Mouse (Mus musculus): Measurements from ENCODE around the gene Cmbl. TPM values are rescaled to one million over a fixed set of nuclear protein-coding genes. Genes with fewer than 3 reads are reported as not detected.

Cmbl gene
- total RNA-seq (2021) = 10 to 100 TPM; 43.3 to 47.6 TPM
- long read RNA-seq, experiment 1, transcript Cmbl-201 (6 exons, 1,155 nt) = major isoform, 69 of 90 reads
- long read RNA-seq, experiment 1, transcript Cmbl-204 (6 exons, 777 nt) = minor isoform, 9 of 90 reads
- long read RNA-seq, experiment 1, partial matches to known transcripts = 10 of 90 reads
- long read RNA-seq, experiment 1, other reads (novel, unspliced or antisense) = 2 of 90 reads
- long read RNA-seq, experiment 2, transcript Cmbl-201 (6 exons, 1,155 nt) = major isoform, 89 of 123 reads
- long read RNA-seq, experiment 2, partial matches to known transcripts = 16 of 123 reads
- long read RNA-seq, experiment 2, other reads (novel, unspliced or antisense) = 16 of 123 reads

- DNase-seq = no peak
- intact Hi-C loops (cut with DNase I) = loop anchor here (5.0 kb wide), 1 partner anchor 33 kb away; the partner anchor contains the start of gene March6
These were observed at the start of gene Cmbl for GRCm38 (mm10) chr15:31565184-31565583. TSS of gene Cmbl (plus strand) at chr15:31565389.

- DNase-seq = no peak
- intact Hi-C loops (cut with DNase I) = loop anchor here (5.0 kb wide), 1 partner anchor 70 kb away; no protein-coding TSS in a partner anchor
These were observed 48.0 kb upstream of the Cmbl start for GRCm38 (mm10) chr15:31517186-31517585.

GRCm38 (mm10) chr15:31518371-31518770 is 46.8 kb upstream of the Cmbl start:
- intact Hi-C loops (cut with DNase I) = loop anchor here (5.0 kb wide), 1 partner anchor 69 kb away; no protein-coding TSS in a partner anchor
- no peak for DNase-seq

- DNase-seq = no peak
- intact Hi-C loops (cut with DNase I) = loop anchor here (5.0 kb wide), 1 partner anchor 68 kb away; no protein-coding TSS in a partner anchor
These were observed 46.2 kb upstream of the Cmbl start for GRCm38 (mm10) chr15:31519000-31519399.

GRCm38 (mm10) chr15:31526463-31526862 is 38.7 kb upstream of the Cmbl start:
- intact Hi-C loops (cut with DNase I) = no loop called here
- DNase-seq = no peak

DNA sequence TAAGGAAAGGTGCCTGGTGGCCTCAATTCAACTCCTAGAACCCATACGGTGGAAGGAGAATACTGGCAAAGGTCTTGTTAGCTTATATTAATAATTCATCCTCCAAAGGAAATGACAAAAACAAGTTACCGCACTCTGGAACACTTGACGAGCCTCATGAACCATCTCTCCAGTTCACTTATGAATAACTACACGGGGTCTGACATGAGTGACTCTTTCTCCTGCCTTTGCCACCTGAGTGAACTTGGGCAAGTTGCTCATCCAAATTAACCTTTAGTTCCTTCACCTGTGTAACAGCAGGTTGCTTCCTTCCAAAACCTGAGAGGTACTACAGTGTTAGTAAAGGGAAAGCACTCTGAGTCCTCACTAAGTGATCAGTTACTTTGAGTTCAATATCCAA is 36.7 kb upstream of the Cmbl start:
- intact Hi-C loops (cut with DNase I) = no loop called here
- no peak for DNase-seq

GRCm38 (mm10) chr15:31529103-31529502 is 36.1 kb upstream of the Cmbl start:
- intact Hi-C loops (cut with DNase I) = no loop called here
- DNase-seq = no peak

GRCm38 (mm10) chr15:31529811-31530658 is 35.2 kb upstream of the Cmbl start:
- DNase-seq = peak; percentile 6 to 35
- intact Hi-C loops (cut with DNase I) = loop anchor here (5.0 kb wide), 1 partner anchor 37 kb away; the partner anchor contains the start of gene Cmbl

GRCm38 (mm10) chr15:31530659-31531445 is 34.3 kb upstream of the Cmbl start, which contains the start of gene March6:
TSS of gene March6 (minus strand) at chr15:31531053.
- intact Hi-C loops (cut with DNase I) = loop anchor here (5.0 kb wide), 1 partner anchor 36 kb away; the partner anchor contains the start of gene Cmbl

GRCm38 (mm10) chr15:31531446-31532330 is 33.5 kb upstream of the Cmbl start:
- no peak for DNase-seq
- intact Hi-C loops (cut with DNase I) = loop anchor here (5.0 kb wide), 1 partner anchor 36 kb away; the partner anchor contains the start of gene Cmbl

More at GRCm38 (mm10) chr15:31530659-31531445, 34.3 kb upstream of the Cmbl start, which contains the start of gene March6:
- DNase-seq = peak; percentile 77 to 85

- intact Hi-C loops (cut with DNase I) = loop anchor here (5.0 kb wide), 1 partner anchor 35 kb away; the partner anchor contains the start of gene Cmbl
- DNase-seq = no peak
These were observed 32.7 kb upstream of the Cmbl start for GRCm38 (mm10) chr15:31532331-31533021.

DNA sequence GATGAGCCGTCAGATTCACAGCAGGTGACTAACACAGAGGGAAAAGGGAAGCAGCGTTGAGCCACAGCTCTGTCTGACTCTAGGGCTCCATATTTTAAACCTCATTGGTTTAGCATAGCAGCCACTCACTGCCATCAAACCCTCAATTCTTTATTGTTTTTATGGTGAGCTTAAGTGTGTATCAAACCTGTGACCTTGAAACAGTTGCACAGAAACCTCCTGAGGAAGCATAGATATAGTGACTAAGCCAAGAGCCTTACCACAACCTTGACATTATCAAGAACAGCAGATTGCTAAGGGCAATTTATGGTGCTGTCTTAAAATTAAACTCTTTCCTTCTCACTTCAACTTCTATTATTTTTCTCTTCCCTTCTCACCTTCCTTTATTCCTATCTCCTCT is 31.7 kb upstream of the Cmbl start:
- DNase-seq = no peak
- intact Hi-C loops (cut with DNase I) = loop anchor here (5.0 kb wide), 1 partner anchor 34 kb away; the partner anchor contains the start of gene Cmbl

- intact Hi-C loops (cut with DNase I) = loop anchor here (5.0 kb wide), 1 partner anchor 33 kb away; the partner anchor contains the start of gene Cmbl
- no peak for DNase-seq
These were observed 30.5 kb upstream of the Cmbl start for GRCm38 (mm10) chr15:31534421-31535258.

DNA sequence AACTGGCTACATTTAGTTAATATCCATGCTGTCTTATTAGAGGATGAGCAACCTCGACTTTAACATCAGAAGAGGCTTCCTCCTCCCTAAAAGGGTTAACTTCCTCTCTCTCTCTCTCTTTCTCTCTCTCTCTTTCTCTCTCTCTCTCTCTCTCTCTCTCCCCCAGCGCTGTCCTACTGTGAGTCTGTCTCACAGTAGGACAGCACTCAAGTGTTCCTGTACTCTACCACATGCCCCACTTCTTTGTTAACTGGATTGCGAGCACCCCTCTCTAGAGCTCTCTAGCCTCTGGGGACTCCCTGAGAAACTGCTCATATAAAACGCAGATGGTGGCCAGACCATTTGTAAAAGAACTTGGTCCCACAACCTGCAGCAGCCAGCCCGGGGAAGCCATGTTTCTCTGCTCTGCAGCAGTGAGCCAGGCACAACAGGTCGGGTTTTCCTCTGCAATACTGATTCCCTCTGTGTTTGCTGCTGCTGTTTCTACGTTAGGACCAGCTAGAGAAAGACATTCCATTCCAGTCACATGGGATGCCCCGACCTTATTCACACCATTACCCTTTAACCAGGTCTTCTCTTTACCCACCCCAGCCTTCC is 29.8 kb upstream of the Cmbl start:
- intact Hi-C loops (cut with DNase I) = no loop called here

DNA sequence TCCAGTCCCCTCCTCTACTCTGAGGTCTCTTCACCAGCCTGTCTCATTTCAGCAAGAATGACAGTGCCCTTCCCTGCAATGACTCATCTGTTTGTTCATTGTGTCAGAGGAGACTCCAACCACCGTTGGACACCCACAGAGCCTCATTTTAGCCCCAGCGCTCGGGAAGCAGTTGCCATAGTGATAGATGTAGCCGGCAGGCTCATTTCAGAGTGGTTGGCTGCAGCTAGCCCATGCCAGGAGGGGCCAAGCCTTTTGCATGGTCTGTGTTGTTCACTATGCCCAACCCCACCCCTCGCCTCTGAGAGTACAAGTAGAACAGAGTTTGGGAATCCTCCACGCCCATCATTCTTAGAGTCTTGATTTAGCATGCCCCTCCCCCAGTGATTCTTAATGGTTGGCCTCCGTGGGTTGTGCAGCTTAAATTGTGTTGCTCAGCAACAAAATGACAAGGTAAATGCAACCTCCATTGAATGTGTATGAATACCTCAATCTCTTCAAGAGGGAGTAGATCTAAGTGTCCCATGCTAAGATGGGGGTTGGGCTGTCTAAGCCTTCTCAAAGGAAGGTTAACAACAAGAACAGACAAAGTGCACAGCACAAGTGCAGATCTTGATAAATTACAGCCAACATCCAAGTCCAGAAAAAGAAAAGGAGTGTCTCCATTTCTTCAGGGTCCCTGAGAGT is 29.0 kb upstream of the Cmbl start:
- intact Hi-C loops (cut with DNase I) = no loop called here
- no peak for DNase-seq

More for the DNA sequence above, 29.8 kb upstream of the Cmbl start:
- no peak for DNase-seq

GRCm38 (mm10) chr15:31537706-31538105 is 27.5 kb upstream of the Cmbl start:
- intact Hi-C loops (cut with DNase I) = no loop called here
- no peak for DNase-seq

Data from gastrocnemius, postnatal 36 days (tissue).